Mouse (Mus musculus): ENCODE measurements around the gene Gm13272. TPM values are rescaled to one million over a fixed set of nuclear protein-coding genes. Genes with fewer than 3 reads are reported as not detected.

Gene Gm13272
- total RNA-seq (2023): not detected

GRCm38 (mm10) chr4:88779550-88779949 lies at the start of gene Gm13272:
Gm13272 (plus strand) TSS chr4:88779850.

GRCm38 (mm10) chr4:88754818-88755340 lies 24.8 kb upstream of the Gm13272 start, which contains the start of gene Gm13271:
Gm13271 (plus strand) TSS chr4:88754868.

GRCm38 (mm10) chr4:88759610-88760268 lies 19.9 kb upstream of the Gm13272 start, which contains the start of gene Gm13283:
Gm13283 (plus strand) TSS chr4:88760119.

DNA sequence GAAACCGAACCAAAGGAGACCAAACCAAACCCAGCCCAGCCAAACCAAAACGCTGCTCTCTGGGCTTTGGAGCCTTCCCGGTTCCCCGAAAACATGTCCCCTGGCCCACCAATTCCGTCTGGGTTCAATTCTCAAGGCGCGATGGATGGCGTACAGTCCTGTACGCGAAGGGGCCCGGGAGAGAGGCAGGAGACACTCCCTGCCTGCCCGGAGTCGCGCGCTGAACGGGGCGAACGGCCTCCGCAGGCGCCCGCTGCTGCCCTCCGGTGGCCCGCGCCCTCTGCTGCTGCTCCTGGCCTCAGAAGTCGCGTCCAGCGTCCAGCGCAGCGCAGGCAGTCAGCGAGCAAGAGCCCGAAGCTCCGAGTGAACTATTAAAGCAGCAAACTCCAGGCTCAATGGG lies 6.1 kb upstream of the Gm13272 start, which contains the start of gene Gm13290:
Gene Gm13290, plus strand, starts transcription at position 301 of the 400 bp plus-strand sequence.

DNA sequence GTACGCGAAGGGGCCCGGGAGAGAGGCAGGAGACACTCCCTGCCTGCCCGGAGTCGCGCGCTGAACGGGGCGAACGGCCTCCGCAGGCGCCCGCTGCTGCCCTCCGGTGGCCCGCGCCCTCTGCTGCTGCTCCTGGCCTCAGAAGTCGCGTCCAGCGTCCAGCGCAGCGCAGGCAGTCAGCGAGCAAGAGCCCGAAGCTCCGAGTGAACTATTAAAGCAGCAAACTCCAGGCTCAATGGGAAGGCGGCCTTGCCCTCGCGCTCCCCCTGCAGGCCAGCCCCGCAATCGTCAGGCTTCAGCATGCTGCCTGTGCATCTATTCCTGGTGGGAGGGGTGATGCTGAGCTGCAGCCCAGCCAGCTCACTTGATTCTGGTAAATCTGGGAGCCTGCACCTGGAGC lies 3.0 kb upstream of the Gm13272 start, which contains the start of gene Gm13289:
Gene Gm13289, plus strand, starts transcription at position 301 of the 400 bp plus-strand sequence.

DNA sequence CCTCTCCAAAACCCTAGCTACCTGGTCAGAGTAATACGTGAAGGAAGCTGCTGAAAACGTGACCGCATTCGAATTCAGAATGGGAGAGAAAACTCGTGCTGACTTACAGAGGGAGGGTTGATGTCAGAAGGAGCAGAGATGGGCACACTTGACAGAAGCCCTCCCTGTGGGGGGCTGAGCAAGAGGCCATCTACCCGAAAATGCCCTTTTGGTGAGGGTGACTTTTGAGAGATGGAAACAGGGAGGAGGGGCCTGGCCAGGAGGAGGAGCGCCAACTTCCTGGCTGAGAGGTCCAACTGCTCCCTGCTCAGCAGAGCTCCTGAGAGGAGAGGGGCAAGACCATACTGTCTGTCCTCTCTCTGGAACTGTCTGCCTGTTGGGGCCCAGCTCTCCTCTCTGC lies 2.2 kb downstream of the Gm13272 start, which contains the start of gene Ifnz:
Gene Ifnz, plus strand, starts transcription at position 301 of the 400 bp plus-strand sequence.

DNA sequence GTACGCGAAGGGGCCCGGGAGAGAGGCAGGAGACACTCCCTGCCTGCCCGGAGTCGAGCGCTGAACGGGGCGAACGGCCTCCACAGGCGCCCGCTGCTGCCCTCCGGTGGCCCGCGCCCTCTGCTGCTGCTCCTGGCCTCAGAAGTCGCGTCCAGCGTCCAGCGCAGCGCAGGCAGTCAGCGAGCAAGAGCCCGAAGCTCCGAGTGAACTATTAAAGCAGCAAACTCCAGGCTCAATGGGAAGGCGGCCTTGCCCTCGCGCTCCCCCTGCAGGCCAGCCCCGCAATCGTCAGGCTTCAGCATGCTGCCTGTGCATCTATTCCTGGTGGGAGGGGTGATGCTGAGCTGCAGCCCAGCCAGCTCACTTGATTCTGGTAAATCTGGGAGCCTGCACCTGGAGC lies 5.8 kb downstream of the Gm13272 start, which contains the start of gene Gm13276:
Gene Gm13276, plus strand, starts transcription at position 301 of the 400 bp plus-strand sequence.

DNA sequence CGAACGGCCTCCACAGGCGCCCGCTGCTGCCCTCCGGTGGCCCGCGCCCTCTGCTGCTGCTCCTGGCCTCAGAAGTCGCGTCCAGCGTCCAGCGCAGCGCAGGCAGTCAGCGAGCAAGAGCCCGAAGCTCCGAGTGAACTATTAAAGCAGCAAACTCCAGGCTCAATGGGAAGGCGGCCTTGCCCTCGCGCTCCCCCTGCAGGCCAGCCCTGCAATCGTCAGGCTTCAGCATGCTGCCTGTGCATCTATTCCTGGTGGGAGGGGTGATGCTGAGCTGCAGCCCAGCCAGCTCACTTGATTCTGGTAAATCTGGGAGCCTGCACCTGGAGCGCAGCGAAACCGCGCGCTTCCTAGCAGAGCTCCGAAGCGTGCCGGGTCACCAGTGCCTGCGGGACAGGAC lies 8.8 kb downstream of the Gm13272 start, which contains the start of gene Gm13277:
Gene Gm13277, plus strand, starts transcription at position 231 of the 400 bp plus-strand sequence.

GRCm38 (mm10) chr4:88791250-88791649 lies 11.6 kb downstream of the Gm13272 start, which contains the start of gene Gm13278:
Gm13278 (plus strand) TSS chr4:88791550.

GRCm38 (mm10) chr4:88793936-88794675 lies 14.5 kb downstream of the Gm13272 start, which contains the start of gene Gm13275:
Gm13275 (plus strand) TSS chr4:88794487.

GRCm38 (mm10) chr4:88797097-88797496 lies 17.4 kb downstream of the Gm13272 start, which contains the start of gene Gm13279:
Gm13279 (plus strand) TSS chr4:88797397.

DNA sequence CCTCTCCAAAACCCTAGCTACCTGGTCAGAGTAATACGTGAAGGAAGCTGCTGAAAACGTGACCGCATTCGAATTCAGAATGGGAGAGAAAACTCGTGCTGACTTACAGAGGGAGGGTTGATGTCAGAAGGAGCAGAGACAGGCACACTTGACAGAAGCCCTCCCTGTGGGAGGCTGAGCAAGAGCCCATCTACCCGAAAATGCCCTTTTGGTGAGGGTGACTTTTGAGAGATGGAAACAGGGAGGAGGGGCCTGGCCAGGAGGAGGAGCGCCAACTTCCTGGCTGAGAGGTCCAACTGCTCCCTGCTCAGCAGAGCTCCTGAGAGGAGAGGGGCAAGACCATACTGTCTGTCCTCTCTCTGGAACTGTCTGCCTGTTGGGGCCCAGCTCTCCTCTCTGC lies 19.7 kb downstream of the Gm13272 start, which contains the start of gene Gm13285:
Gene Gm13285, plus strand, starts transcription at position 301 of the 400 bp plus-strand sequence.

GRCm38 (mm10) chr4:88802954-88803353 lies 23.3 kb downstream of the Gm13272 start, which contains the start of gene Gm13287:
Gm13287 (plus strand) TSS chr4:88803254.

GRCm38 (mm10) chr4:88805231-88805630 lies 25.6 kb downstream of the Gm13272 start, which contains the start of gene Gm13288:
Gm13288 (plus strand) TSS chr4:88805531.

DNA sequence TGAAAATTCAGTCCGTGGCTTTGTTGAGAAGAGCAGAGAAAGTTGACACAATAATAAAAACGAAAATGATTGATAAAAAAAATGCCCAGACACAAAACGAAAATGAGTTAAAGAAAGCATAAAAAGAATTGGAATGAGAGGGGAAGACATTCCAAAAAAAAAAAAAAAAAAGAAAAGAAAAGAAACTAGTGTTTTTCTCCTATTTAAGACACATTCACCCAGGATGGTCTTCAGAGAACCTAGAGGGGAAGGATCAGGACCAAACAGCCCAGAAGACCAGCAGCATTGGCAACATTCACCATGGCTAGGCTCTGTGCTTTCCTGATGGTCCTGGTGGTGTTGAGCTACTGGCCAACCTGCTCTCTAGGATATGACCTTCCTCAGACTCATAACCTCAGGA lies 36.3 kb downstream of the Gm13272 start, which contains the start of gene Ifna7:
Gene Ifna7, plus strand, starts transcription at position 301 of the 400 bp plus-strand sequence.

DNA sequence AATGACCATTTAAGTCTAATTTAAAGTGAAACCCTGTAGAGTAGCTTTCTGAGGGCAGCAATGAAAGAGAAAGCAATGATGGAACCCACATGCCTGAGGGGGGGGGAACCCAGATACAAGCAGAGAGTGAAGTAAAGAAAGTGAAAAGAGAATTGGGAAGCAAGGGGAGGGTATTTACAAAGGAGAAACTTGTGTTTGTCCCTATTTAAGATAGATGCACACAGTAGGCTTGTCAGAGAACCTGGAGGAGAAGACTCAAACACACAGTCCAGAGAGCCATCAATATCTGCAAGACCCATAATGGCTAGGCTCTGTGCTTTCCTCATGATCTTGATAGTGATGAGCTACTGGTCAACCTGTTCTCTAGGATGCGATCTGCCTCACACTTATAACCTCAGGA lies 40.0 kb downstream of the Gm13272 start, which contains the start of gene Ifna11:
Gene Ifna11, plus strand, starts transcription at position 301 of the 400 bp plus-strand sequence.

DNA sequence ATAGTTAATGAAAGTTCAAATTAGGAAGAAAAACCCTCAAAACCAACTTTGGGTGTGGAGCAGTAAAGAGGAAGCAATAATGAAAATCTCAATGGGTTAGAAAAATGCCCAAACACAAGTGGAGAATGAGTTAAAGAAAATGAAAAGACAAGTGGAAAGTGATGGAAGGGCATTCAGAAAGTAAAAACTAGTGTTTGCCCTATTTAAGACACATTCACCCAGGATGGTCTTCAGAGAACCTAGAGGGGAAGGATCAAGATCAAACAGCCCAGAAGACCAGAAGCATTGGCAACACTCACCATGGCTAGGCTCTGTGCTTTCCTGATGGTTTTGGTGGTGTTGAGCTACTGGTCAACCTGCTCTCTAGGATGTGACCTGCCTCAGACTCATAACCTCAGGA lies 47.5 kb downstream of the Gm13272 start, which contains the start of gene Ifna6:
Gene Ifna6, plus strand, starts transcription at position 301 of the 400 bp plus-strand sequence.

Other genes starting within 250 kb of the Gm13272 start
- not detected for gene Ifna15, start 221.6 kb upstream of the Gm13272 start, total RNA-seq (2023)
- gene Ifna14, start 208.1 kb upstream of the Gm13272 start, total RNA-seq (2023): not detected
- not detected for gene Ifna9, start 187.5 kb upstream of the Gm13272 start, total RNA-seq (2023)
- gene Ifna12, start 176.5 kb upstream of the Gm13272 start, total RNA-seq (2023): not detected
- not detected for gene C87499, start 145.4 kb upstream of the Gm13272 start, total RNA-seq (2023)
- gene Ifna13, start 135.4 kb upstream of the Gm13272 start, total RNA-seq (2023): not detected
- gene Ifna16, start 102.9 kb upstream of the Gm13272 start, total RNA-seq (2023): not detected
- gene Ifna2, start 95.9 kb upstream of the Gm13272 start, total RNA-seq (2023): not detected
- not detected for gene Ifnab, start 88.5 kb upstream of the Gm13272 start, total RNA-seq (2023)
- under 1 TPM; 0.37 to 0.58 TPM for gene Gm26566, start 58.0 kb upstream of the Gm13272 start, total RNA-seq (2023)
- 10 to 100 TPM; 49.2 to 57.1 TPM for gene Klhl9, start 57.4 kb upstream of the Gm13272 start, total RNA-seq (2023)
- not detected for gene Gm13271, start 25.0 kb upstream of the Gm13272 start, total RNA-seq (2023)
- not detected for gene Gm13283, start 19.7 kb upstream of the Gm13272 start, total RNA-seq (2023)
- under 1 TPM in 1 of 2 experiments, not detected in 1; 0.38 TPM for gene Gm13290, start 6.0 kb upstream of the Gm13272 start, total RNA-seq (2023)
- not detected for gene Gm13289, start 2.9 kb upstream of the Gm13272 start, total RNA-seq (2023)
- not detected for gene Ifnz, start 2.3 kb downstream of the Gm13272 start, total RNA-seq (2023)
- not detected for gene Gm13276, start 5.9 kb downstream of the Gm13272 start, total RNA-seq (2023)
- gene Gm13277, start 8.8 kb downstream of the Gm13272 start, total RNA-seq (2023): not detected
- gene Gm13278, start 11.7 kb downstream of the Gm13272 start, total RNA-seq (2023): not detected
- not detected for gene Gm13275, start 14.6 kb downstream of the Gm13272 start, total RNA-seq (2023)
- not detected for gene Gm13279, start 17.5 kb downstream of the Gm13272 start, total RNA-seq (2023)
- gene Gm13285, start 19.8 kb downstream of the Gm13272 start, total RNA-seq (2023): under 1 TPM in 1 of 2 experiments, not detected in 1; 0.36 TPM
- not detected for gene Gm13287, start 23.4 kb downstream of the Gm13272 start, total RNA-seq (2023)
- gene Gm13288, start 25.7 kb downstream of the Gm13272 start, total RNA-seq (2023): not detected
- not detected for gene Ifna7, start 36.4 kb downstream of the Gm13272 start, total RNA-seq (2023)
- gene Ifna11, start 40.1 kb downstream of the Gm13272 start, total RNA-seq (2023): not detected
- not detected for gene Ifna6, start 47.6 kb downstream of the Gm13272 start, total RNA-seq (2023)
- gene Ifna5, start 55.7 kb downstream of the Gm13272 start, total RNA-seq (2023): not detected
- gene Ifna4, start 62.0 kb downstream of the Gm13272 start, total RNA-seq (2023): not detected
- gene Ifna1, start 70.2 kb downstream of the Gm13272 start, total RNA-seq (2023): not detected
- gene Ifne, start 100.4 kb downstream of the Gm13272 start, total RNA-seq (2023): not detected

All from neutrophil, adult 59 days (primary cell).